Mouse (Mus musculus) thymus, adult 2 months (tissue): ENCODE results near the gene 2010300C02Rik. TPM values are rescaled to one million over a fixed set of nuclear protein-coding genes. Genes with fewer than 3 reads are reported as not detected.
"Not testable (repeated sequence)": the region's sequence is repeated elsewhere in the genome, so short reads cannot be mapped to it uniquely, and the experiment has no call there.

Experiments
- DNase-seq: peaks from one replicate; pipeline ENCODE4 v3.0.0; 2021
- H3K27ac ChIP-seq: fragments of 200-500 bp; 2 replicates; pipeline ENCODE4 v1.5.1; 2012; ENCODE audit warnings: low read length, control low read depth; ENCODE audit not compliant: control insufficient read depth, insufficient read depth
- H3K27me3 ChIP-seq: fragments of 200-500 bp; 2 replicates; pipeline ENCODE4 v1.6.1; 2012; ENCODE audit warnings: mild to moderate bottlenecking, low read length, moderate library complexity, mixed read lengths; ENCODE audit not compliant: control insufficient read depth, insufficient read depth
- H3K36me3 ChIP-seq: fragments of 200-500 bp; 2 replicates; pipeline ENCODE4 v1.6.1; 2012; ENCODE audit warnings: mild to moderate bottlenecking, low read length, moderate library complexity; ENCODE audit not compliant: control insufficient read depth, insufficient read depth
- H3K4me1 ChIP-seq: fragments of 200-500 bp; replicated peaks from 2 replicates; pipeline ENCODE4 v1.6.1; 2012; ENCODE audit warnings: low read length; ENCODE audit not compliant: control insufficient read depth, insufficient read depth
- H3K4me3 ChIP-seq: fragments of 200-500 bp; 2 replicates; pipeline ENCODE4 v1.5.1; 2012; ENCODE audit warnings: mild to moderate bottlenecking, low read length, control low read depth, moderate library complexity; ENCODE audit not compliant: control insufficient read depth, insufficient read depth
- CTCF ChIP-seq: fragments of 200-500 bp; IDR thresholded peaks from 2 replicates; pipeline ENCODE4 v1.5.1; 2012; ENCODE audit warnings: mild to moderate bottlenecking, control low read depth, low read length, moderate library complexity, borderline replicate concordance; ENCODE audit not compliant: control insufficient read depth, poor library complexity, insufficient read depth; ENCODE audit errors: extremely low read depth
- POLR2A ChIP-seq: fragments of 200-500 bp; IDR thresholded peaks from 2 replicates; pipeline ENCODE4 v1.6.1; 2012; ENCODE audit warnings: mild to moderate bottlenecking, low read length, control low read depth, moderate library complexity; ENCODE audit not compliant: control insufficient read depth, poor library complexity, insufficient read depth; ENCODE audit errors: extremely low read depth
- WGBS: fragments of 180-500 bp; shearing (Covaris S2); methylation state at CpG from one replicate; pipeline ENCODE4 v1.1.7; 2018; 5-methylcytosine and 5-hydroxymethylcytosine counted together
- polyA plus RNA-seq: library from polyadenylated mRNA; depleted of rRNA; stranded (reverse); fragments of >200 nt; gene quantifications from 2 replicates; pipeline ENCODE4 v1.2.3, GENCODE M21; 2012

2010300C02Rik gene
- polyA plus RNA-seq, 1 experiment, result 6.6 TPM

- Histone ChIP-seq H3K4me1 (peaks cover 39% of the 10 kb centered on the region), H3K4me3 (no peak overlapping the region), H3K27me3 (no peaks in the 10 kb centered on the region), H3K36me3 (no peaks in the 10 kb centered on the region), H3K27ac (peak overlapping the region; percentile 92)
- TF ChIP-seq CTCF (no peak), POLR2A (no peak)
- no peak for DNase-seq
- 42% methylated on average over 12 of the region's 12 CpGs for WGBS
These were observed 104.4 kb downstream of the 2010300C02Rik start for GRCm38 (mm10) chr1:37615290-37616040.

- Histone ChIP-seq H3K36me3 (no peaks in the 10 kb centered on the region), H3K4me3 (no peak overlapping the region), H3K27me3 (no peaks in the 10 kb centered on the region), H3K27ac (peak overlapping the region; percentile 92), H3K4me1 (peaks cover 39% of the 10 kb centered on the region)
- DNase-seq, result peak; percentile 66
- WGBS, result 5% methylated on average over 7 of the region's 7 CpGs
- no peak for TF ChIP-seq POLR2A
- no peak for TF ChIP-seq CTCF
These were observed 105.0 kb downstream of the 2010300C02Rik start for GRCm38 (mm10) chr1:37614836-37615235.

GRCm38 (mm10) chr1:37614130-37614529 lies 105.8 kb downstream of the 2010300C02Rik start:
- H3K27me3 ChIP-seq, result no peaks in the 10 kb centered on the region
- 16% methylated on average over 15 of the region's 15 CpGs for WGBS
- H3K4me3 ChIP-seq, result peak overlapping the region; percentile 47
- TF ChIP-seq CTCF, result no peak
- no peak for TF ChIP-seq POLR2A
- DNase-seq, result peak; percentile 60
- peaks cover 39% of the 10 kb centered on the region for H3K4me1 ChIP-seq
- H3K27ac ChIP-seq, result peak overlapping the region; percentile 92
- no peaks in the 10 kb centered on the region for H3K36me3 ChIP-seq

- Histone ChIP-seq H3K27me3 (no peaks in the 10 kb centered on the region), H3K27ac (no peak overlapping the region), H3K4me3 (no peak overlapping the region), H3K4me1 (peaks cover 27% of the 10 kb centered on the region), H3K36me3 (no peaks in the 10 kb centered on the region)
- TF ChIP-seq CTCF, result no peak
- no peak for TF ChIP-seq POLR2A
- DNase-seq, result no peak
- WGBS, result 96% methylated on average over 6 of the region's 6 CpGs
These were observed 108.9 kb downstream of the 2010300C02Rik start for GRCm38 (mm10) chr1:37611032-37611431.

GRCm38 (mm10) chr1:37610242-37610641 lies 109.6 kb downstream of the 2010300C02Rik start:
- no peak for TF ChIP-seq POLR2A
- TF ChIP-seq CTCF, result no peak
- 92% methylated on average over 4 of the region's 4 CpGs for WGBS
- H3K36me3 ChIP-seq, result no peaks in the 10 kb centered on the region

GRCm38 (mm10) chr1:37605694-37606093 lies 114.2 kb downstream of the 2010300C02Rik start:
- 92% methylated on average over 4 of the region's 5 CpGs for WGBS

More at GRCm38 (mm10) chr1:37610242-37610641, 109.6 kb downstream of the 2010300C02Rik start:
- H3K4me1 ChIP-seq, result peaks cover 19% of the 10 kb centered on the region
- no peak overlapping the region for H3K27ac ChIP-seq
- H3K27me3 ChIP-seq, result no peaks in the 10 kb centered on the region
- no peak for DNase-seq
- H3K4me3 ChIP-seq, result no peak overlapping the region

GRCm38 (mm10) chr1:37603206-37603605 lies 116.7 kb downstream of the 2010300C02Rik start:
- Histone ChIP-seq H3K4me1 (peaks cover 33% of the 10 kb centered on the region), H3K4me3 (no peak overlapping the region), H3K27ac (no peak overlapping the region), H3K27me3 (no peaks in the 10 kb centered on the region), H3K36me3 (no peaks in the 10 kb centered on the region)
- no peak for DNase-seq
- 95% methylated on average over 10 of the region's 10 CpGs for WGBS
- TF ChIP-seq CTCF (no peak), POLR2A (no peak)

More at GRCm38 (mm10) chr1:37605694-37606093, 114.2 kb downstream of the 2010300C02Rik start:
- not testable (repeated sequence) for DNase-seq, H3K4me3 ChIP-seq, H3K36me3 ChIP-seq, H3K27ac ChIP-seq, H3K27me3 ChIP-seq
- peaks cover 25% of the 10 kb centered on the region for H3K4me1 ChIP-seq
